Mouse (Mus musculus) lung, postnatal 0 days (tissue): Measurements from ENCODE around the gene Cflar.

Source experiments
- CTCF ChIP-seq: IDR thresholded peaks from 2 replicates; pipeline ENCODE4 v1.5.1; 2016; ENCODE audit warnings: antibody characterized with exemption, mild to moderate bottlenecking
- EP300 ChIP-seq: IDR thresholded peaks from 2 replicates; pipeline ENCODE4 v1.6.1; 2016; ENCODE audit warnings: antibody characterized with exemption, mild to moderate bottlenecking, control low read depth

DNA sequence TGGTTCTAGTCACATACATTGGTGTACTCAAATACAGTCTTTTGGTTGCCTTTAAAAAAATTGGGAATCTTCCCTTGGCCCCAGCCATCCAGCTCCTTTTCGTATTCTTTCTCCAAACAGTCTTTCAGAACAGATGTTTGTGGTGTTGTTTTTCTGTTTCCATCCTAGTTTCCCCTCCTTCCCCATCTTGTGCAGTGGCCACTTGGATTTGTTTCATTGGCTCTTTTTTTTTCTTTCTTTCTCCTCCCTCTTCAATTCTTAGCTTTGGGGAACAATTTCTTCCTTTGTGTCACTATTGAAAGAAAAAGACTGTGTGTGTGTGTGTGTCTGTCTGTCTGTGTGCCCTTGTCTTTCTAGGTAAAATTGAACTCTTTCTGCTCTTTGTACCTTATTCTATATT is 3.1 kb downstream of the Cflar start:
- TF ChIP-seq CTCF = no peak
- no peak for TF ChIP-seq EP300
